Mouse (Mus musculus) gastrocnemius, postnatal 4 days (tissue): Measurements from ENCODE around the gene Pth2. TPM values are rescaled to one million over a fixed set of nuclear protein-coding genes. Genes with fewer than 3 reads are reported as not detected.

ENCODE experiments used
- DNase-seq, 2 experiments: peaks; one replicate each; pipeline ENCODE4 v3.0.0; 2021 to 2022; ENCODE audit warnings: low spot score in 2 of 2, mixed read lengths in 2 of 2
- long read RNA-seq, 2 experiments: library from polyadenylated mRNA; stranded (forward); transcript quantifications; one replicate each; pipeline ENCODE4 v2.0.0; 2021
- total RNA-seq, 2 experiments: library from RNA; stranded (reverse); gene quantifications; 2 replicates each; pipeline ENCODE4 v1.2.3; 2021

The Pth2 gene
- not detected for total RNA-seq
- long read RNA-seq, experiment 1: 0 reads
- long read RNA-seq, experiment 2: 0 reads

DNA sequence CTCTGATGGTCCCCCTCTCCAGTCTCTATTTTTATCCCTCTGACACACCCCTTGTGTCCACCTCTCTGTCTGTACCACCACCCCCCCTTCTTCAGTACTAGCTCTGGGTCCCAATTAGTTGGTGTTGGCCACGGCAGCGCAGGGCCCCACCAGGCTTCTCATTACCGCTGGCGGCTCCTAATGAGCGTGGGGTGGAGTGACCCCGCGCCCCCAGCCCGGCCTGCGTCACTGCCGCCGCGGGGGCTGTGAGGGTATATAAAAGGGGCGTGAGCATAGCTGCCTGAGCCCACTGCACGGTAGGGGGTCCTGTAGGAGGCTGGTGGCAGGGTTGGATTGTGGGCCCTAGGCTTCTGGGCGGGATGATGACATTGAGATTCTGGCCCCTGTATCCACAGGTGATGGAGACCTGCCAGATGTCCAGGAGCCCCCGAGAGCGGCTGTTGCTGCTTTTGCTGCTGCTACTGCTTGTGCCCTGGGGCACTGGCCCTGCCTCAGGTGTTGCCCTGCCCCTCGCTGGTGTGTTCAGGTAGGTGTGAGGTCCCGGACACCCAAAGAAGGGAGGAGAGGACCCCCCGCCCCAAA lies at the start of gene Pth2:
Pth2 (plus strand) TSS at position 100 of the 582 bp plus-strand sequence.
- DNase-seq: no peak

DNA sequence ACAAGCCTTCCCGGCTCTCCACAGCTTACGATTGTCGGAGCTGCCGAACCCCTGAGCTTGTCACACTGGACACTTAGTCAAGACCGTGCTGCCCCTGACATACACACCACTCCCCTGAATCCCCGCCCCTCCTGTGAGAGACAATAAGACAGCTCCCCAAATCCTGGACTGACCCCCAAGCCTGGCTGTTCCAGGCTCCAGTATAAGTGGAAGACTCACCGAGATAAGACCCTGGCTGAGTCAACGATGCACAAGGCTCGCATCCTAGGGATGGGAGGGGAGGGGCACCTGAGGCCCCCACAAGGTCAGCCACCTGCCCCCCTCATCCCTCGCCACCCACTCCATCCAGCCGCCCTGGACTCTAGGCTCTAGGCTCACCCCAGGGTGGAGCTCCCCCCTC lies 48.9 kb upstream of the Pth2 start:
- no peak for DNase-seq

DNA sequence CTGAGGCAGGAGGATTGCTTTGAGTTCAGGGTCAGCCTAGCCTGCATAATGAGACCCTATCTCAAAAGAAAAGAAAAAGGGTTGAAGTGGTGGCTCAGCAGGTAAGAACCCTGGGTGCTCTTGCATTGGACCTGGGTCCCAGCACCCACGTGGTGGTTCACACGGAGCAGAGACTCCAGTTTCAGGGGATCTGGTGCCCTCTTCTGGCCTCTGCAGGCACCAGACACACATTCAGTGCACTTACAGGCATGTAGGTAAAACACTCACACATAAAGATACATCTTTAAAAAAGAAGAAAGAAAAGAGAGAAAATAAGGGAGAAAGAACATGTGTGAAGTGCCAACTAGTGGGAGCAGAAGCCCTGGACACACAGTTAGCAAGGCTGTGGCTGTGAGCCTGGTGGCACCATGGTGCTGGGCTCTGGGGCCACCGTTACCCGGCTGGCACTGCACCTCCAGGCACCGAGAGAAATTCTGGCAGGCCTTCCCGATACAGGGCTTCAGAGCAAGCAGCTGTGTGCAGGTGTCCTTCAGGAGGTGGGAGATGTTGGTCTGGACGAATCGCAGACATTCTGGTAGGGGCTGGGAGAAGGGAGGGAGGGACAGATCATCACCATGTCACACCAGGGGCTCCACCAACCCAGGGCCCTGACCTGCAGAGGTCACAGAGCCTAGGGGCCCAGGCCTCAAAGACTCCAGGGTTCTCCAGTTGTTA lies 47.2 kb upstream of the Pth2 start:
- no peak for DNase-seq

DNA sequence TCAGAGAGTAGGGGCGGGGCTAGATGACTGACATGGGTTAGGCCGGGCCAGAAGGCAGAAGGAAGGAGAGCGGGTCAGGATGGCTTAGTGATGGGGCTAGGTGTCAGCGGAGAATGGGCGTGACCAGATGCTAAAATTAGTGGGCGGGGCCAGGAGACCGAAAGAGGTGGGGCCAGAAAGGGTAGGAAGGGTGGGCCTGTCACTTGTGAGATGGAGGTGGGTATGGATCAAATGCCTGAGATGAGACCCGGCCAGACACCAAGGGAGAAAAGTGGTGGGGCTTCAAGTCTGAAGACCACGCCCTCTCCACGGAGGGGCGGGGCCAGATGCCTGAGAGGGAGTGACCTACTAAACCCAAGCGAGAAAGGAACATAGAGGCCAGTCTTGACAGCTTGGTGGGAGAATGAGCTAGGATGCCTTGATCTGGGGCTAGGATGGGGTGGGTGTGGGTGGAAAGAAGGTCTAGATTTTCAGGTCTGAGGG lies 46.2 kb upstream of the Pth2 start:
- no peak for DNase-seq

DNA sequence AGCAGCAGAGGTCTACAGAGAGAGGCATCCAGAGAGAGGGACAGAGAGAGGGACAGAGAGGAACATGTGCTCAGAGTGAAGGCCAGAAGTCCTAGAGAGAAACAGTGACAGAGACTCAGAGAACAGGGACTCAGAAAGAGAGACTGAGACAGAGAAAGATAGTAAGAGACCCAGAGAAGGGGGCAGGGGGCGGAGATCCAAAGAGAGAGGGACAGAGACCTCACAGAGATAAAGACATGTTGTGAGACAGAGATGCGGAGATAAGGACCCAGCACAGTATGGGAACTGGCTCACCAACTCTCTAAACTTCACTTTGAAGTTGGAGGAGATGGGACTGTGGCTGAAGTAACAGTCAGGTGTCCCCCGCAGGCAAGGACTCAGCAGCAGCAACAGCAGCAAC lies 45.4 kb upstream of the Pth2 start:
- DNase-seq: no peak

DNA sequence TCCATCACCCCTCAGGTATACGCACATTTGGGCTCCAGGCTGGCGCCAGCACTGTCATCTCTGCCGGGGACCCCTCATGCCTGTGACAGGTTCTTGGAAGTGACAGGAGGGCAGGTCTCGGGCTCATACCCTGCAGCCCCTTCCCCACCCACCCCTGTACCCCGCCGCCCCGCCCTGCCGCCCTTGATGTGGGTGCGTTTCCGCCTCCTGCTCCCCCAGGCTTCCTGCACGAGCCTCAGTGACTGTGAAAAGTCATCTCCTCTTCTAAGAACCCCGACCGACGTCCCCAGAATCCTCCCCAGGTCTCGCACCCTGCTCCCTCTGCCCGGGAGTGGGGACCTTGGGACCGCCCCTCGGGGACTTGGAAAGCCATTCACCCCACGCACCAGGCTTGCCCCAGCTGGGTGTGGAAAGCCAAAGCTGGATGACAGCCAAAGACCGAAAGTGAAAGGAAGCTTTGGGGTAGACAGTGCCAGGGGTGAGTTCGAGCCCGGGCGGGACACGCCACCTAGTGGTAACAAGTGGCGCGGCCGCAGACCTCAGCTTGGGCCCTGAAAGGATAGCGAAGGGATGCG lies 44.7 kb upstream of the Pth2 start, which contains the start of the genes Gm45713 and Flt3l:
Gm45713 (minus strand) TSS at position 239 of the 575 bp plus-strand sequence.
Flt3l (minus strand) TSS at position 440 of the 575 bp plus-strand sequence.
- peak; percentile 88 to 92 for DNase-seq

DNA sequence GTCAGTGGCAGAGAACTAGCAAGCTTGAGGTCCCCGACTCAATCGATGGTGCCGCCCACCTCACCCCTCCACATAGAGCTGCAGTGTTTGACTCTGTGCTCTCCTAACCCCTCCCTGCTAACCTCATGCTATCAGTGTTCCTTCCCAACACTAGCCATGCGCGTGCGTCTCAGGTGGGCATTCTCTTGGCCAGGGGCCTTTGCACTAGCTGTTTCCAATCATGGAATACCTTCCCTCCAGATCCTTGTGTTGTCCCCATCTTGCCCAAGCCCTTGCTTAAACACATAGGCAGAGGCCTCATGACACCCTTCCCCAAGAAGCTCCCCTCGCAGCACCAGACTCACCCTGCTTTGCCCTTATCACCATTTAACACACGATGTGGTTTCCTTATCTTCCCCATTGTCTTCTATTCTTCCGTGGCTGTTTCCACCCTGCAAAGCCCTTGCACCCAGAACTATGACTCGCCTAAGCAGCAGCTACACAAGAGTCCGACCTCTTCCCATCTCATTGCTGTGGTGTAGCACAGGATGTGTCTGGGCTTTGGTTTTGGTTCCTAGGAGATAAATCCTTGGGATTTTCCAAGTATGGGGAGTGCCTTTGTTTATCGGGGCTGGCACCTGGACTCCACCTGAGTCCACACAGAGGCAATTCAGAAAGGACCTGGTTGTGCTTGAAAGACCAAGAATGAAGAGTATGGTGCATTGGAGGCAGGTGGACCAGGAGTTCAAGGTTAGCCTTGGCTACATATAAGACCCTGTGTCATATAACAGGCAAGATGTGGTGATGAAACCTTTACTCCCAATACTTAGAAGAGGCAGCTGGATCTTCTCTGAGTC lies 43.4 kb upstream of the Pth2 start:
- DNase-seq: no peak

DNA sequence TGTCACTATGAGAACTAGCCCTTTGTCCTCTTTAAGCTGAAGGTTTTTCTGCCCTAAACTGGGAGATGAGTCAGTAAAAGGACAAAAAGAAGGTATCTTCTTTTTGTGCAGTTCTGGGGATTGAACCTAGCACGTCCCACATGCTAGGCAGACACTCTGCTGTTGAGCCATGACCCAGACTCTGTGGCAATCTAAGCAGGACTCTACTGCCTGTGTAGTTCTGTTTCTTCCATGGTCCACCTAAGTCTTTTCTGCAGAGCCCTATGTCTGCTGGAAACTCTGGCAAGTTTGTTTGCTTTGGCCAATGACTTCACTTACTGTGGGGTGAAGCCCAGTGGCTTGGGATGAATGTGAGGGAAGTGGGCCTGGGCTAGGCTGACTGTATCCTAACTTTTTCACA lies 42.4 kb upstream of the Pth2 start:
- no peak for DNase-seq

DNA sequence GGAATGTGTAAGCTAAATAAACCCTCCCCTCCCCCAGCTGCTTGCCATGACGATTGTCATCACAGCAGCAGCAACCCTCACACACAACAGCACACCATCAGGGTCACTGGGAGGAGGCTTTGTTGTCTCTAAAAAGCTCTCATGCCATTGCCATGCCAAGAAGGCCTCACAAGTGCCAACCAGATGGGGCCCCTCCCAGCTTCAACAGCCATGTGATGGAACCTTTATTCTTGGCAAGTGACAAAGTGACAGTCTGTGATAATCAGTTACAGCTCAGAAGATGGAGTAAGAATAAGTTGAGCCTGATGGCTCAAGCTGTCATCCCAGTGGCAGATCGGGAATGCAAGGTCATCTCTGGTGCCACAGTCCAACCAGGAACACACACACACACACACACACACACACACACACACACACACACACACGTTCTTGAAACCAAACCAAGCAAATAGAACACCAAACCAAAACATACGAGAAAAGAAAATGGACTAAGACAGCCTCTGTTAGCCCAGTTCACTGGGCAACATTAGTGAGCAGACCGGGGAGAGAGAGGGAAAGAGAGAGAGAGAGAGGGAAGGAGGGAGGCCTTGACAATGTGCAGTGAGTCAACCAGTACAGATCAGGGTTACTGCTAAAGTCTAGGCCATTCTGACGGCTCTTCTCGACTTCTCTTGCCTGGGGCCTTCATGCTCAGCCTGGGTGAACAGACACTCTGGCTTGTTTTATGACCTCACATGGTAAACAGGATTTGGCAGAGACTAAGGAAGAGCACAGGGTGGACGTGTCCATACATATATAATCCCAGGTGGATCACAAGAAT lies 40.7 kb upstream of the Pth2 start:
- no peak for DNase-seq

DNA sequence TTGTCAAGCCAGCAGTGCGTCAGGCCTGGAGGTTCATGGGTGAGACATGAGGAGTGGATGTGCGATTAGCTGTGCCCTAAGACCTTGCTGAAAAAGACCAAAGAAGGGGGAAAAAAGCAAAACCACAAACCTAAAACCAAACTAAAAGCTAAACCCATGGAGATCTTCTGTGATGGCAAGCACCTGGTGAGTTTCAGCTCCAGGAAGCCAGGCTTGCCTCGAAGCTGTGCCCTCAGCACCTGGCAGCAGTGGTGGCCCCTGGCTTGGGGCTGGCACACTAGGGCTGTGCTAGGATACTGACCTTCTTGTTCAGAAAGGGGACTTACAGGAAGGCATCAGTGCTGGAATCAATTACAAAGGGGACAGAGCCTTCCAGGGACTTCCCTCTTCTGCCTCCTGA lies 39.5 kb upstream of the Pth2 start:
- DNase-seq: no peak

DNA sequence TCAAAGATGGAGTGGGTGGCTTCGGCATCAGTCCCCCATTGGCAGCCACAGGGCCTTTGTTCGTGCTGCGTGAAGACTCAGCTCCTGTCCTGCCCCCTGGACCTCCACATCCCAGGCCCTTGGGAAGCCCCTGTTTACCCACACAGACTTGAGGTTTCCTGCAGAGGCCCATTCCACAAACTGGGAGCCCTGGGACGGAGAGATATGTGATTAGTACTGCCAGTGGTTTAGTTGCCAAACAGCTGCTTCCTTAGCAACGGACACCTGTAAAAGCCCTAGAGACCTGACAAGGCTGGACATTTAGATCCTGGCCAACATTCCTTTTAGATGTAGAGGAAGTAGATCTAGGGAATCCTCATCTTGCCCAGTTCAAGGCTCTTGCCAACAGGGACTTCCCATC lies 38.9 kb upstream of the Pth2 start:
- DNase-seq: no peak

DNA sequence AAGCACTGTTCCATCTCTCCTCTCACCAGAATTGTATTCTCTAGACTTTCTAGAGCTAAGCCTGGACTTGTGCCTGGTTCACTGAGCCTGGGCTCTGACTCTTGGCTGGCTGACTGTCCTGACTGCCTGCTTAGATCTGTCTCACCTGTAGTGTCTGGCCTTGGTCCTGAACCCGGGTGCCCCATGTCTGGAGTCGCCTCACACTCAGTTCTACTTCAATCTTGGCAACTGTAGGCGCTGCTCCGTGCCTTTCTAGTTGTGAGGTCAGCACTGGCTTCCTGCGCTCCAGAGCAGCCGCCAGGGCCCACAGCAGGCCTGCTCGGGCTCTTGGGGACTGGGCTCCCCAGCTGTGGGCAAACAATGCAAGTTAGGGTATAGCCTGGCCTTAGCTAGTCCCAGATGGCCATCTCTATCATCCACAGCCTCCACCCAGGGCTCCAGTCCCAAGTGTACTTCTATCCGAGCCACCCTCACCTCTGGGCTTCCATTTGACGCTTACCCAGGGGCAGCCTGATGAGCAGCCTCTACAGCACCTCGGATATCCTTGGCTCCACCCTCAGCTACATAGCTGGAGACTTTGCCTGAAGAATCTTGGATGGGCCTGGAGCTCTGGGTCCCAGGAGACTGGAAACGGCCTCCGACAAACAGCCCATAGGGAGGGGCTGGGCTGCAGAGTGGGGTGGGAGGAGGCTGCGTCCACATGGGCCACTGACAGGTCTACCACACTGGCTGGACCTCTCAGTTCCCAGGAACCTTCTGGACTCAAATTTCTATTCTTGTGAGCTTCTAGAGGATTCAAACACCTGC lies 36.2 kb upstream of the Pth2 start:
- DNase-seq: no peak

DNA sequence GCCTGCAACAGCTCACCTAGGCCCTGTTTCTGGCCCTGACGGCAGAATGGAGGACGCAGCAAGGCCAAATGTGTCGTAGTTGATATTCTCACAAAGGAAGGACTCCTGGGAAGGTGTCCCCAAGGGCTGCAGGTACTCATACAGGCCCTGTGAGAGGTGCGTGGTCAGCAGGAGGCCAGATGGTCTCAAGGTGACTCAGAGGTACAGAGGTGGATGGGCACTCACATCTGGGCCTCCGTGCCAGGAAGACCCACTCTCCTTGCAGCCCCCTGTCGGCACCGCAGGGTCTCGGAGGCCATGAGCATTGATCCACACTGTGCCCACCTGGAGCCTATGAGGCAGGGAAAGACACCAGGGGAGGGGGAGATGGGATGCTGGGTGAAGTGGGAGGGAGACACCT lies 35.3 kb upstream of the Pth2 start:
- no peak for DNase-seq

DNA sequence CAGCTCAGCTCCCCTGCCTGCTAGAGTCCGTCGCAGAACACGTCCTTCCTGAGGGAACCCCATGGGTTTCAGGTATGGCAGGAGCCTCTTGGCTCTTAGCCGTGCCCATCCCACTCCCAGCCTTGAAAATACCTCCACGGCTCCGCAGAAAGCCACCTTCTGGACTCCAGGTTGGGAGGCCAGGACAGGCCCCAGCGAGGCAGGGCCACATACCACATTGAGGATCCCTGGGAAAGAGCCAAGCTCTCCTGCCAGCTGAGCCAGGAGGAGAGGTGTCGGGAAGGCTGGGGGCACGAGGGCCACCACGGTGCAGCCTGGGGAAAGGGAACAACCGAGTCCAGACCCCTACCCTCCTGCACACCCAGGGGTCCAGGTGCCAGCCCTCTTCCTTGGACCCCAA lies 33.5 kb upstream of the Pth2 start:
- DNase-seq: no peak

DNA sequence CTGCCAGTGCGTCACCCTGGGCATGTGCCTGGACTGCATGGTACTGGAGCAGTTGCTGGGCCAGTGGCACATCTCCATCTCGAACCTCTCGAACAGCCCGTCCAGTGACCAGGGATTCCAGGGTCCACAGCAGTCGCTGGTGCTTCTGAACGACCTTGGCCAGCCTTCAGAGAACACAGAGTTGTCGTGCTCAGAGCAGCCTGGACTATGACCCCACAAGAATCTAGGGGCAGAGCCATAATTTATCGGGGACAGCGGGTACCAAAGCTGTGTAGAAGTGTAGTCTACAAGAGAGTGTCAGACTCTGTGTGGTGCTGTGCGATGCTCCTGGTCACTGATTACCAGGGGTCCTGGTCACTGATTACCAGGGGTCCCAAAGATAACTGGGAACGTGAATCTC lies 32.9 kb upstream of the Pth2 start:
- DNase-seq: no peak

DNA sequence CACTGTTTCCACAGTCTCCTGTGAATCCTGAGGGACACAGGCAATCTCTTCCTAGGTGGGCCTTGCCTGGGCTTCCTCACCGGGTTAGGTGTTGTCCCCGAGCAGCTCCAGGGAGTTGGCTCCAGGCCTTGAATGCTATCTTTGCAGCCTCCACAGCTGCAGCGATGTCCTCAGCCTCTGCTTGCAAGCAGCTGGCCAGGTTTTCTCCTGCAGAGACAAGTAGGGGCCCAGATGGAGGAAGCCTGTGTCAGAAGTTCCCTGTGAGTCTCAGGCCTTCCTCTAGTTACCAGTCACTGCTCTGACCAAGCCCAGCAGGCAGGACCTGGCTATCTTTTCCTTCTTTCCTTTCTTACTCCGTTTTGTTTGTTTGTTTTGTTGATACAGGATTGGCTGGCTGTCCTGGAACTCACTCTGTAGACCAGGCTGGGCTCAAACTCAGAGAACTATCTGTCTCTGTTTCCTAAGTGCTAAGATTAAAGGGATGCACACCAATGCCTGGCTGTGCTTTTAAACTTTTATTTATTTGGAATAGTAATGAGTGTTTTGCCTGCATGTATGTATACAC lies 32.2 kb upstream of the Pth2 start:
- no peak for DNase-seq

DNA sequence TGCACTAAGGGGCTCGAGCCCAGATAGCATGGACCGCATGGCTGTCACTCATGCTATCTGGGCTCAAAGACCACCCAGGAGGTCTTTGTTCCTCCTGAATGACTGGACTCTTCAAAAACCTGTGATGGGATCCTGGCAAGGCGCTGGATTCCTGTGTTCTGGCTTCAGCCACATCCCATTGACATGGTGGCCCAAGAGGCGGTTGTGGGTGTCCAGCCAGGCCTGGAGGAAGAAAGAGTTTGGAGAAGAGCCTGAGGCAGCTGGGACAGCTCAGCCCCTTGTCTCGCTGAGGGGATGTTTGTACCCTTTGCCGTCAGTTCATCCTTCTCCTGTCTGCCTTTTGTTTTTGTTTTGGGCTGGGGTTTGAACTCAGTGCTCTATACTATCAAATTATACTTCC lies 31.2 kb upstream of the Pth2 start:
- no peak for DNase-seq

DNA sequence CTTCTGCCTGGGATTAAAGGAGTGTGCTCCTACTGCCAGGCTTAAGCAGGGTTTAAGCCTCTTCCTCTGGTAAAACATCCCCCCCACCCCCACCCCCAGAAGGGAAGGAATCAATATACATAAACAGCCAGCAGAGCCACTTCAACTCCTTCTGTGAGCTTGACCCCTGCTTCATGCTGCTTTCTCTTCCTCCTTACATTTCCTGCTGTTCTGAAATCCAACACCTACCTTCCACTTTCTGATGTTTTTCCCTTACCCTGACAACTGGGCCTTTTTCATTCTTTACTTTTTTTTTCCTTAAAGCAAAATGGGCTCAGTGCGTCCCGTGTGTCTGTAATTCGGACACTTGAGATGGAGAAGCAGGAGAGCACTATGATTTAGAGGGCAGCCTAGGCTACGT lies 30.5 kb upstream of the Pth2 start:
- DNase-seq: no peak

DNA sequence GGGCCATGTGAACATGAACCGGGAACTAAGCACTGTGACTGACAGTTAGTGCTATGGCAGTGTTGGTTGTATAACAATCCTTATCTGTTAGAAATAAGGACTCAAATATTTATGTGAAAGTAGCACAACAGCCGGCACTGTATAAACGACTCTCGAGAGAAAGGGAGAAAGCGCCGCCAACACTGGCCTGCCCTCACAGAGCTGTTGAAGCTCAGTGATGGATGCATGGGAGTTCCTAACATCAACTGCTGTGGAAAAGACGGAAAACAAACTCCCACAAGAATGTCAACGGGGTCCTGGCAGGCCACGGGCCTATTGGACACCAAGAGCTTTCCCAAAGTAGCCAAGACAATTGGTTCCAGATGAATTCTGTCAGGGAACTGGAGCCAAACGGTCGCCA lies 29.5 kb upstream of the Pth2 start:
- peak in 1 of 2 experiments; percentile 49 for DNase-seq
